Mouse (Mus musculus) adrenal gland, adult (tissue): Measurements from ENCODE around the gene Hspa12a.
"Not testable (repeated sequence)": the region's sequence is repeated elsewhere in the genome, so short reads cannot be mapped to it uniquely, and the experiment has no call there.

Experiments used
- DNase-seq, 2 experiments: peaks; one replicate each; pipeline ENCODE4 v3.0.0; 2022 to 2023; ENCODE audit warnings: low spot score in 1 of 2; ENCODE audit not compliant: inconsistent age in 2 of 2

Gene Hspa12a

GRCm38 (mm10) chr19:58911386-58911785, 32.1 kb downstream of the Hspa12a start:
- DNase-seq = peak; percentile 53 to 86

DNA sequence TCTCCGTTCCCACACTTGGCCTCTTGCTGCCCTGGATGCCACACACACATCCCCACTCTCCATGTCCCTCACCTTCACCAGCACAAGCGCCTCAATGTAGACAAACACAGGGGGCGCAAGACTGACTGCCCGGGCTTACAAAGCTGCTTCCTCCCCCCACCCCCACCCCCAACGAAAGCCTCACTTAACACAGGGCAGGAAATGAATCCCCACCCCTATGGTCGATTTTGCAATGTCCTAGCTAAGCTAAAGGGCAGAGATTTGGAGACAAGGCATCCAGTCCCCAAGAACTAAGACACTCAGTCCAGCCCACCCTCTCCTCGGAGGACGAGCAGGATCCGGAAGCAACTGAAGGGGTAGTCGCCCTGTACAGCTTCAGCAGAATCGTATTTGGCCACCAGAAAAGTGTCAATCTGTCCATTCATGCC, 32.5 kb downstream of the Hspa12a start:
- DNase-seq = no peak

DNA sequence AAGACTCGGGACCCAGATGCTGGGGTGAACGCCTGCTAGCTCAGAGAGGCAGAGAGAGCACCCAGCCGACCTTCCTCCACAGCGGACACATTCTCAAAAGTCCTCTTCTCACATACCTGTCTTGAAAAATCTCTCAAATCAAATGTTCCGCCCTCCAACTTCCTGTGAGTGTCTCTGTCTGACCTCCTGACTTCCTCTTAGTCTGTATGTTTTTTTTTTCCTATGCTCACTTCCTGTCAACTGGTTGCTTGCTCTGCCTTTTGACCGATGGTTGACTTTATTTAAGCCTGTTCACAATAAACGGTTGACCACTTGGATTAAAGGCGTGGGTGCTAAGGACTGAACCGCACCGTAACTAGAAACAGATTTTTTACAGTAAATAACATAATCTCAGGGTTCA, 35.4 kb downstream of the Hspa12a start:
- DNase-seq = no peak

- DNase-seq = no peak
Measured at GRCm38 (mm10) chr19:58906685-58907084, 36.8 kb downstream of the Hspa12a start.

- DNase-seq = peak; percentile 81 to 96
Measured at GRCm38 (mm10) chr19:58903899-58904327, 39.5 kb downstream of the Hspa12a start.

DNA sequence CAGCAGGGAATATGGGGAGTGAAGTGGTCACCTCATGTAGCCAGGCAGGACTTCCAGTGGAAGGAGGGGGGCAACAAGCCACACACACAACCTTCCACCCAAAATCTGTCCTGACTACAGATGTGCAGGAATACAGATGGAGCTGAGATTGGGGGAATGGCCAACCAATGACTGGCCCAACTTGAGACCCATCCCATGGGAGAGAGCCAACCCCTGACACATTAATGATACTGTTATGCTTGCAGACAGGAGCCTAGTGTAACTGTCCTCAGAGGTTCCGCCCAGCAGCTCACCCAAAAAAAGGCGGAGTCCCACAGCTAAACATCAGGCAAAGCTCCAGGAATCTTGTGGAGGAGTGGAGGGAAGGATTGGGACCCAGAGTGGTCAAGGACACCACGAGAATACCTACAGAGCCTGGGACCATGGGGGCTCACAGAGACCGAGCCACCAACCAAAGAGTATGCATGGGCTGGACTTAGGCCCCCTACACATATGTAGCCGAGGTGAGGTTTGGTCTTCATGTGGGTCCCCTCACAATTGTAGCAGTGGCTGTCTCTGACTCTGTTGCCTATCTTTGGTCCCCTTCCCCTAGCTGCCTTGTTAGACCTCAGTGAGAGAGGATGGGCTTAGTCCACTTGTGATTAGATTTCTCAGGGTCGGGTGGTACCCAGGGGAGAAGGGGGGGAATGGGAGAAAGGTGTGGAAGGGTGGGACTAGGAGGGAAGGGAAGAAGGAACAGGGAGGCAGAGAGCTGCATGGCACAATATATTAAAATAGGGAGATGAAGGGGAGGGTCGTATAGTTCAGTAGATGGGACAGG, 40.2 kb downstream of the Hspa12a start:
- DNase-seq = no peak

DNA sequence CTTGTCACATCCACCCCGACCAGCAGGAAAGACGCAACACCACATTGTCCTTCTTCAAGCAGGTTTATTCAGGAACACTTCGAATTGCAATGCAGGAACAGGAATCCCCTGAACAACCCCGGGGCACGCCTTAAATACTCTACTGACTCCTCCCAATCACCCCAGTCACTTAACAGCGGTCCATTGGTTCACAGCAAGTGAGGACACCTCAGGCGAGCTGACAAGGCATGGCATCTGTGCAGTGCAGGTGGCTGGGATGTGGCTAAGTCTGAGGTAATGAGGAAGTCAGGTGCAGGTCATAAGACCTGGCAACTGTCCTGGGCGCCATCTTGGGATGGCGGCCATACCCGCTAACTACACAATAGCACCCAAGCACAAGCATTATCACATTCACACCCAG, 43.0 kb downstream of the Hspa12a start:
- DNase-seq = not testable (repeated sequence)

- DNase-seq = no peak
Measured at GRCm38 (mm10) chr19:58896216-58896615, 47.2 kb downstream of the Hspa12a start.

DNA sequence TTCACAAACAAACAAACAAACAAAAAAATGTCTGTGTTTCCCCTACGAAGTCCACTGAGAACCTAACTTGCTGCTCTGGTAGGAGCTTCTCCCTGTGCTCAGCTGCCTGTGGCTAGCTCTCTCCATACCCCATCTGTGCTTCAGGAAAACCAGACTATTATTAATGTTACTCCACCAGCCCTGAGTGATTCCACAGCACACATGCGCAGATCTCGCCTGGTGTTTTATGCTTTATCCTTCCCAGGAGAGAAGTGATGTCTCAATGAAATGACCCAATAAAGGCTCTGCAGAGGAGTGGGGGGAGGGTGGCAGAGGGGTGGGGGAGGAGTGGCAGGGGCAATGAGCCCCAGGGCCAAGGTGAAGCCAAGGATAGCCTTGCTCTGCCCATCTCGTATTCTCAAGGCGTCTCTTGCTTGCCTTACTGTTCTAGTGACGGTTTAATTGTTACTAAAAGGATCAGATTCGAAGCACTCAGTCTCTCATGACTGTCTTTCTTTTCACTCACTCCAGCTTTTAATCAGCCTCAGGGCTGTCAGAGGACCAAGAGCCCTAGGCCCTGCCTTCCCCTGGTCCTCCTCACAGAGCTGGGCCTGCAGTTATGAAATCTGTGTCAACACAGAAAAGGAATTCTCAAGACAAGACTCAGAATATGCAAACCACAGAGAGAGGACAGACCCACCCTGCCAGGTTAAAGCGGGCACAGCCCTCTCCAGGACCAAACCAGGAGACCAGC, 54.0 kb downstream of the Hspa12a start:
- peak in 1 of 2 experiments; percentile 44 for DNase-seq

GRCm38 (mm10) chr19:58886467-58886866, 57.0 kb downstream of the Hspa12a start:
- no peak for DNase-seq

- DNase-seq = peak in 1 of 2 experiments; percentile 55
Measured at GRCm38 (mm10) chr19:58883451-58883850, 60.0 kb downstream of the Hspa12a start.

DNA sequence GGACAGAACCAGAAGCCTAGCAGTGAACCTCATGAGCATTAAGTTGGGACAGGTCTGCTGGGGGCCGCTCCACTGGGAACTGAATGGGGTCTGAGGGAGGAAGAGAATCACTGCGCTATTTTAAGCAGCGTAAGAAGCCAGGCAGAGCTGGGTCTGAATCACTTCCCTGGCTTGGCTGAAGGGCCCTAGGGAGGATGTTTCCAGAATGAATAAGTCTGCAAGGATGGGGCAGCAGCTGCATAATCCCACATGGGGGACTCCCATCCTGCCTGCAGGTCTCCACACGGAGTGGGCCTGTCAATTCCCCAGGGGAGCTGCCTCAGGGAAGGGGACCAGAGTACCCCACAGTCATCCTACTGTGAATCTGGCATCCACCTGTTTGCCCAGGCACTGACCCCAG, 61.1 kb downstream of the Hspa12a start:
- DNase-seq = peak in 1 of 2 experiments; percentile 58

- DNase-seq = peak in 1 of 2 experiments; percentile 62
Measured at GRCm38 (mm10) chr19:58879330-58879957, 64.0 kb downstream of the Hspa12a start.

DNA sequence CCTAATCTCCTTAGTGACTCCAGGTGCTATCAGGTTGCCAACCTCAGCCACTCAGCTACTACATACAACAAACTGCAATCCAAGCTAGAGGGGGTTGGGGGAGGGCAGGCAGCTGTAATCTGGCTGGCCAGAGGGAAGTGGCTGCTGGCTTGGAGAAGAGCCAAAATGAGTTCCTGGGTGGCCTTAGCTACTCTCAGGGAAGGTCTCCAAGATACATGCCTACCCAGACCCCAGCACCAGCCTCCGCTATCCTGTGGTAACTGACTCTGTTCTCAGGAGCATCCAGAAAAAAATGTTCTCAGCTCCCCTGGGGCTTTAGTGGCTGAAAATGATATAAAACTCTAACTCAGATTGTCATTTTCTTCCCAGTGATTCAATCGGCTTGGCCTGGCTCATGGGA, 64.9 kb downstream of the Hspa12a start:
- peak in 1 of 2 experiments; percentile 74 for DNase-seq

DNA sequence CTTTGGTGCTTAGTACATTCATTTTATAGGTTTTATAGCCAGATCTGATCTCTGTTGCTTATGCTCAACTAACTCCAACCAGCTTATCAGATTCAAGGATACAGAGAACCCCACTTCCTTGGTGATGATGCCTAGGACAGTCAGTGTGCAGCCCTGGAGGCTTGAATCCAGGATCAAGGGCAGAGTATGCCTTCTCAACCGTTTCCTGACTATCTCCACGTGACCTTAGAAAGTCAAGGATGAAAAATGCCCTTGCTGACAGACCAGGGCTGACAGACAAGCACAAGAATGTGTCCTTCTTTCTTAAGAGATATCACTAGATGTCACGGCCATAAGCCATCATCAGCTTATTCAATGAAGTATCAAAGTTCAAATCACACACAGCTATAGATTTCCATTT, 69.9 kb downstream of the Hspa12a start:
- peak; percentile 72 to 88 for DNase-seq

DNA sequence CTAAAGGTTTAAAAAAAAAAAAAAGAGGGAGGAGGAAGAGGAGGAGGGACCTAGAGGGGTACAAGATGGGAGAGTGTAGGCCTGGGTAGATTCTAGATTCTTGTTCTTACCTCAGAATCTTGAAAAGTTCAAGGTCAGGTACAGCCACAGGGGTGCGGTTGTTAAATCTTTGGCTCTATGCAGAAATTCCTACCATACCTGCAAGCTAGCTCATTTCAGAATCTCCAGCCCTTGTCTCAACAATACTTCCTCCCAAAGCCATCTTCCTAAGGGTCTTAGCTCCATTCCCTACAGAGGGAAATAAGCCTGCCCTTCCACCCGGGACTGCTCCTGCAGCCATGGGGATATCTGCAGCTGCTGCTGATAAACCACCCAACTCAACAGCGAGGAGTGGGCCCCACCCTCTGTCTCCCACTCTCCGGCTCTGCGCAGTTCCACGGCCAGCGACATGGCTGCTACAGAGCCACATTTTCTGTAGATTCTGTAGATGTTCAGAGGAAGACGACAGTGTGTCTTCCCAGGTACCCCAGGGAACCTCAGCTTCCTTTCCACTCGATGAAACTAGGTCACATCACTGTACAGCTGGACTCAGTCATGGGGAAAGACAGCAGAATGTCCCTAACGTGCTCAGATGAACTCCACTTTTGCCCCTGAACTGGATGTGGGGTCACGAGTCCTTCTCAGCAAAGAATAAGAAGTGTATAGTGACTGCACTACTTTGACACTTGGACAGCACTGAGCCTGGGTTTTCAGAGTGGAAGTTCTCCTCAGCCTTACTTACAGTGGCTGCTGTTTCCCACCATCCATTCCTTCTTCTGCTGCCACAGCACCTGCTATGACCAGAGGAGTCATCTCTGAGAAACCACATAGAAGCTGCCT, 70.8 kb downstream of the Hspa12a start:
- peak in 1 of 2 experiments; percentile 69 for DNase-seq

DNA sequence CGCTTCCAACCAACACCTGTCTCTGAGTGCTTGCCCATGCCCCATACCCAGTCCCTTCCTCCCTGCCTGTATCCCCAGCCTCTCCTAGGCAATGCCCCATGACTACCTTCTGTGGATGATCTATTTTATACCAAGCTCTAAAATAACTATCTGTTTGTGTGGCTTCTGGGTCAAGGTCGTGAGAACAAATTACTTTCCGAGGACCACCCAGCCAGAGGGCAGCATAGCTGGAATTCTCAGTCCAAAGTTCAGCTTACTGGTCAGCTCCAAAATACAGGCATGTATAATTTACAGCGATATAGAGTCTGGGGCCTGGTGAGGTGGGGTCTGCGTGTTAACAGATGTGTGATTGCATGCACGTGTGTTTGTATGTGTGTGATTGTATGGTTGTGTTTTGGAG, 71.6 kb downstream of the Hspa12a start:
- DNase-seq = peak in 1 of 2 experiments; percentile 55

GRCm38 (mm10) chr19:58866651-58867050, 76.8 kb downstream of the Hspa12a start:
- DNase-seq = no peak

GRCm38 (mm10) chr19:58865224-58865623, 78.2 kb downstream of the Hspa12a start:
- DNase-seq = no peak

GRCm38 (mm10) chr19:58864006-58864573, 79.4 kb downstream of the Hspa12a start:
- DNase-seq = peak; percentile 68 to 77
